Mouse (Mus musculus) lung, postnatal 0 days (tissue): ENCODE results near the gene Telo2.

ENCODE experiments used
- CTCF ChIP-seq: IDR thresholded peaks from 2 replicates; pipeline ENCODE4 v1.5.1; 2016; ENCODE audit warnings: antibody characterized with exemption, mild to moderate bottlenecking
- EP300 ChIP-seq: IDR thresholded peaks from 2 replicates; pipeline ENCODE4 v1.6.1; 2016; ENCODE audit warnings: antibody characterized with exemption, mild to moderate bottlenecking, control low read depth

DNA sequence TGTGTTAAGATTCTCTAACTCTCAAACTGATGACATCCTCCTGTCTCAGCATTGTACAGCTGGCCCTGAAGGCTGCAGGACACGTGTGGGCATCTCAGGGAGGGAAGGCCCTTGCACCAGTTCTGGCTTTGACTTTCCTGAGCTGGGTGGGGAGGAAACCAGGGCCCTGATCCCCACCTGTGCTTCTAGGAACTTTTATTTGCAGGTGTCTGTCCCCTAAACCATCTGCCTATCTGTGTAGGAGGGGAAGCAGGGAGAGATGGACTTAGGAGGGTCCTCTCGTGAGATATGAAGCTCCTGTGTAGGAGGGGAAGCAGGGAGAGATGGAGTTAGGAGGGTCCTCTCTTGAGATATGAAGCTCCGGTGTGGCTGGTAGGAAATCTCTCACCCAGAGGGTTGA, 32.9 kb downstream of the Telo2 start:
- TF ChIP-seq CTCF (no peak), EP300 (no peak)
